Mouse (Mus musculus): Measurements from ENCODE around the gene Ror1.

The Ror1 gene

DNA sequence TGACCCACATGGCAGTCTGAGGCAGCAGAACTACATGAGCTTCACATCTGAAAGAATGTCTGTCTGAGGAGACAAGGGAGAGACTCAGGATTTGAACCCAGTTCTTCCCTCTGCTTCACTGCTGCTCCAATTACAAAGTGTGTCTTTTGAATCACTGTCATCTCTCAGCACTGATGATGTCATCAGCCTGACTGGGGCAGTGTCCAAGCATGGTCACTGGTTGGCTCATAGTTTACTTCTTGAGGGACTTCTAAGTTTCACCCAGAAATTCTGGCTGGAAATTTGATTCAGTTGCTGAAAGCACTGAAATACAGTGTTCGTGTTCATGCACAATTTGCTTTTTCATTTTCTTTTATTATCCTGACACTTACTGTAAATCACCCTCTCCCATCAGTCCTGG, 219.5 kb downstream of the Ror1 start:
- DNase-seq (ENCODE audit: low spot score) = no peak

DNA sequence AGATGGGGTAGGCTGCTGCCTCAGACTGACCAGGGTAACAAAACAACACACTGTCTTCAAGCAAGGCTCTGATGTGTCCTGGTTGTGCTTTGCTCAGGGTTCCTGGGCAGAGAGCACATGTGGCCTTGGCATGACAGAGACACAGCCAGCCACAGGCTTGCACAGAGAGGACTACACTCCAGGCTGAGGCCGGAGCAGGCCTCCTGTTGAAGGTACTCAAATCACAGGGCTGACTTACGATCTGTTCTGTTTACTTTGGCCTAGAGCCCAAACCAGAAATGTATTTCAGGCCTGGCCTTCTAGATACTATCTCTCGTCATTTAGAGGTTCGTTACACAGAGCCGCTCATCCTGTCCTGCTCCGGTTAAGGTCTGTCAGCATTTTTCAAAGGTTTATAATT, 226.2 kb downstream of the Ror1 start:
- DNase-seq (ENCODE audit: low spot score) = no peak

DNA sequence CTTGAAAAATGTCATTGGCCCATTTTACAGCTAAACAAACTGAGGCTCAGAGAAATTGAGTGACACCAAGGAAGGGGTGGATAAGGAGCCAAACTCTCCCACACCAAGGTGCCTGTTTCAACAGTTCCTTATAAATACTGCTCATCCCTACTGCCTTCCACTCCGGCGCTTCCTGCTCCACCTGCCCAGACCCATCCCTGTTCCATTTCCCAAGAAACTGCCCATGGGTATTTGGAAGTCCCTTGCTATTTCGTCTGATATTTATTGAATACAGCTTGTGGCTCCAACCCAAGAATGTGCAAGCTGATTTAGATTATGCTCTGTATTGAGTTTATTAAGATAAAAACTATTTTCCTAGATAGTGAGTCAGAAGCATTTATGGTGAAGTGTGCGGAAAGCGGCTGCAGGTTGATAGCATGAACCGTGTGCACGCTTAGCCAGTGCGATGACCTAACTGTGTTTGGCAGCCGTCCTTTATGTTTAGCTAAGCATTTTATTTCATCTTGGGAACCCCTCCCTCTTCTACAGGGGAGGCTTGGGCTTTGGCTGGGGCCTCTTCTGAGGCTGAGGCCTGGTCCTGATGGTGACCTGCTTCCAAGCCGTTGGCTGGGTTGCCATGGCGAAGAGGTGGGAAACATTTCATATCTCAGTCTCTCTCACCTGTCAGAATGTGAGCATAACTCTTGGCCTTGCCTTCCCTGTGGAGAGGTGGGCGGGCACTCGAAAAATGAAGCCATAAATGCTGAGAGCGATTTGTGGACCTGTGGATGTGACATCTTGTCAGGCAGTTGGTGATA, 229.3 kb downstream of the Ror1 start:
- no peak for DNase-seq (ENCODE audit: low spot score)

DNA sequence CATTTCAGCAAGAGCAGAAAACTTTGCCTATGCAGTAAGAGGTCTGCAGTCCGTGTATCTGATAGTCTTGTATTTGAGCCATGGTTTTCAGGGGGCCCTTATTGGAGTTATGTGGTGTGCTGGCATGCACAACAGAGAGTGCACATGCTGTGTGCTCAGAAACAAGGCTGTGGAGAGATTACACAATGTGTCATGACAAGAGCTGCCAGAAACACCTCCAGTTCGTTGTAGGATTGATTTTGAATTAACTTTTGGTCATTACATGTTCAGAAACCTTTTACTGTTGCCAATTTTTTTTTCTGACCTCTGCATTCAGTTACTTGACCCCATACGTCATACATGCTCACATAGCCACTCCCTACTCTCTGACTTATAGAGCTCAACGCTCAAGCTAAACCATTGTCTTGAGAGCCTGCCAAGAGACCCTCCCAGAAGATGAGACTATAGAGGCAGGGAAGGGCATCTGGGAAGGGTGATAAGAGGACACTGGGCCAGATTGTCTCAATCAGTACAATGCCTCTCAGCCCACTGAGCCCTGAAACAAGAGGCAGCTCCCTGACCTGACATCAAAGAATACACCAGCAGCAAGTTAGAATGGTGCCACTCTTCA, 232.9 kb downstream of the Ror1 start:
- no peak for DNase-seq (ENCODE audit: low spot score)

DNA sequence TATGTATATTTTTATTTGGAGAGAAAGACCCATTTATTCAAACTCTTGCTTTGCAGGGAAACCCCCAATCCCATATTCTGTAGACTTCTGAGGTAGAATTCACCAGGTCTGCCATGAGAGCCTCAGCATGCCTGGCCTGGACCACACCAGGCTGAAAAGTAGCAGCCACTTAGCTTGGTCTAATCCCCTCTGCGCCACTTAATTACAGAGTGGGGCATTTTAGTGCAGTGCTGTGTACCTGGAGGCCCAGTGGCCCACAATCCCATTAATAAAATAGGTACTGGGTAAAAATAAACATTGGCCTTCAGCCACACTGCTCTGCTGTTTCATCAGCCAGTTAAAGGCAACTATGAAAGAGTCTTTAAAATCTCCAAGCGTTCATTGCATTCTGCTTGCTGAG, 239.6 kb downstream of the Ror1 start:
- DNase-seq (ENCODE audit: low spot score) = no peak

DNA sequence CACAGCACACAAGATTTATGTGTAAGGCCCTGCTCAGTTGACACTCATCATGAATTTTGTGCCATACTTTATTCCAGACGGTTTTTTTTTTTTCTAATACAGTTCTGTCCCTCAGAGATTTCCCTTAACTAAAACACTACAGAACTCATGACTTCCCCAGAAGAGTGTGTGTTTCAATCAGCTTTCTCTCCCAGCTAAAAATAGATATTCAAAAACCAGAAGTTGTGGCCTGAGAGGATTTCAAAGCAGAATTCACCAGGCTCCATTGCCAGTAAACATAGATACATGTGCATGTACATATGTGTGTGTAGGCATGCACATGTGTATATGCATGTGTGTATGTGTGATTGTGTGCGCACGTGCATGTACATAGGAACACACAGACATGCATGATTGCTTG, 252.2 kb downstream of the Ror1 start:
- DNase-seq (ENCODE audit: low spot score) = no peak

DNA sequence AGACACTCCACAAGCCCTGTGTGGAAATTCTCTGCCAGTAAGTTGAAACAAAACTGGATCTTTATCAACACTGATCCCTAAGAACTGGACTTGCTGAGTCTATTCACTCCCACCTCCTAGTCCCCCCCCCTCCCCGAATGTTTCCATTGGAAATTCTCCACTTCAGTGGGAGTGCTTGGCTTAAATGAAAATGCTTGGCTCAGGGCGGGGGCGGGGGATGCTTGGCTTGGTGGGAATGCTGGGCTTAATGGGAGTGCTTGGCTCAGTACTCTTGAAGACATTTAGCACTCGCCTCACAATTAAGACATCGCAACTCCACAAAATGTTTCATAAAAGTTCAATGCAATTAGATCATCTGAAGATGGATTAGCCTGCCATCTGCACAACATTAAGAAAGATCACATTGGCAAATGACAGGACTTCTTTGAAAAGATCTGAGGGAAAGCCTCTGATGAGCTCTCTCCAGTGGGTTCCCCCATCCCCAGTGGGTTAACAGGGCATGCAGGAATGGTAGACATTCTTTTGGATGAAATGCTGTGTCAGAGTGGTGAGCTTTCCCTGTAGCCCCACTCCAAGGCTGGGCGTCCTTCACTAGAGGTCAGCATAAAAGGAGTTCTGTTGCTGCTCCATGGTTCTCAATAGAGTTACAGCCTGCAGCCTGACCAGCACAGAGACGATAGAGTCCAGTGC, 254.7 kb downstream of the Ror1 start:
- no peak for DNase-seq (ENCODE audit: low spot score)

DNA sequence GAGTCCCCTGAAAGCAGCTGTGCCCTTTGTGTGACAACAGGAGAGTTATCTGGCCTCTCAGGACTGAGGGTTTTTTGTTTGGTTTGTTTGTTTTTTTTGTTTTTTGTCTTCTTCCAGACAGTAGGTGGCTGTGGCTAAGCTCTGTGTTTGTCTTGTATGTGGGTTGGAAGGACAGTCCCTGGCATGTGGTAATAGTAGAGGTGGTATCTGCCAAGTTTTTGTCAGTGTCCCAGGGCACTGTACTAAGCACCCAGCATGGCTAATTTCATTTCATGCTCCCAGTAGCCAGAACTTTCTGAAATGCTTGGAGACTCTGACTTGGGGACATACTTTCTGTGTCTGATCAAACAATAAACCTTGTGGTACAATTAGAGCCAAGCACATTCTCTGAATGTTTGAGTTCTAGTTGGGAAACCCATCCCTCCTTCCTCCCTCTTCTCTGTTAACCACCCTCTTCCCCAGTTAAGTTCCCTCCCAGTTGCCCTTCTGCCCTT, 256.3 kb downstream of the Ror1 start:
- DNase-seq (ENCODE audit: low spot score) = no peak

DNA sequence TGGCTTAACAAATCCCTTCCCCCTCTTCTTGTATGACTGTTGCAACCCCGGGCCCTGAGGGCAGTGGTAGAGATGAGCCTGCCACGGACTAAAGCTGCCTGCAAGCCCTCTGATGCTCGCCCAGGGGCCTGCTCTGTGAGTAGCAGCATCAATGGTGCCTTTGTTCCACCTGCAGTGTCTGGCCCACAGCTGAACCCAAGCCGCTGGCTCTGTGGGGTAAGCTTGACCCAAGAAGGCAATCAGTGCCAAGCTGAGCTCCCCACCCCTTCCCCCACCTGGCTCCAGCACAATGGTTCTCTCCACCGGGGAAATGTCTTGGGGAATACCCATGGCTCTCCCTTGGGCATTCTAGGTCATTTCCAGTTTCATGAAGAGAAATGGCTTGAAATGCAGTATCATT, 260.0 kb downstream of the Ror1 start:
- DNase-seq (ENCODE audit: low spot score) = no peak

DNA sequence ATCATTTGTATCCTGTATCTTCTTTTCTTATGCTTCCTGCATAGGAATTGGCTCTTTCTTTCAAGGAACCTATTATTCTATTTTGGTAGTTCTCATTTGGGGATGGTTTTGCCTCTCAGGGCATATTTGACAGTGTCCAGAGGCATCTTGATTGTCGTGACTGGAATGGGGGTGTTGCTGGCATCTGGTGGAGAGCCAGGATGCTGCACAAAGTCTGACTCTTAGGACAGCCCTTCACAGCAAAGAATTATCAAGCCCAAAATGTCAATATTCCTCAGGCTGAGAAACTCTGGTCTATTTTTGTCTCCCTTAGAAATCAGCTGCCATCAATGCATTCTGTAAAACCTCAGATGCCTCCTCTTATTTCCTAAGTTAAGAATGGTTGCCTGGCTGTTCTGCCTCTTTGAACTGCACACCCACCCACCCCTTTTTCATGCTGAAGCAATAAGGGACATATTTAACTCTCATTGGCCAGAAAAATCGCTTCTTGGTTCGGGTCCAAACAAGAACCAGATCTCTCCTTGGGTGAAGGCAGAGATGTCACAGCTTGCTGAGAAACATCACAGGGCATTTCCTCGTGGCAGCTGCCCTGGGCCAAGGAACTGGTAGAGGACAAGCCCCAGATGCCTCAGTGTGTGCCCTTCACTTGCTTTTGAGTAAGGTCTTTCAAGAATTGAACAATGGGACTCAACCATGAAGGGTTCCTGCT, 262.4 kb downstream of the Ror1 start:
- no peak for DNase-seq (ENCODE audit: low spot score)

DNA sequence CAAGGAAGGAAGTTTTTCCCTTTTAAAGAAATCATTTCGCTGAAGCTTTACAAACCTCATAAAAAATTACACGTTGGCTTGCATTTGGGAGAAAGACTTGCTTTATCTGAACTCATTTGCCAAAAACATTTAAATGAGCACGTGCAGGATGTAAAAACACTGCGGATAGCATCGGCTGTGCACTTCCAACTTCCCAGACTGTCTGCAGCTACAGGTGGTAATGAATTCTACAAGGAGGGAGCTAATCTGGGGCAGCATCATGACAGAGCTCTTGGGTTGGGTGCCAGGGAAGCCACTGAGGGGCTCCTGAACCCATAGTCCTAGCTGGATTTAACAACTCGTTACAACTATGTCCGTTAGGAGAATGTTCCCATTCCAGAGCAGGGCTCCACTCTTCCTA, 268.1 kb downstream of the Ror1 start:
- DNase-seq (ENCODE audit: low spot score) = no peak

DNA sequence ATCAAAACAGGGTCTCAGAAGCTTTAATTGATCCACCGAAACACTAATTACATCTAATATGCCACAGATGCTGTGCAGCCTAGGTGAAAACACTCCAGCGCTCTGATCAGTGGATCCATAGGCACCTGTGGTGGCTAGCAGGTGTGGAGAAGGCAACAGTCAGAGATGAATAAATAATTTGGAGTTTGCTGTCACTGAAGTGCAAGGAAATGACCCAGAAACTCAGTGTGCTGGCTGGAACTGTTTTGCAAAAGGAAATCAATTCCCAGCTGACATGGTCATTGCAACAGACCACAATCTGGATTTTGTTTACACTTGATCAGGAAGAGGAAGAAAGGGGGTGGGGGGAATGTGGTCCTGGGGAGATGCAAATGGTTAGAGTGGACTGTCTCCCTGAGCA, 273.1 kb downstream of the Ror1 start:
- DNase-seq (ENCODE audit: low spot score) = no peak

DNA sequence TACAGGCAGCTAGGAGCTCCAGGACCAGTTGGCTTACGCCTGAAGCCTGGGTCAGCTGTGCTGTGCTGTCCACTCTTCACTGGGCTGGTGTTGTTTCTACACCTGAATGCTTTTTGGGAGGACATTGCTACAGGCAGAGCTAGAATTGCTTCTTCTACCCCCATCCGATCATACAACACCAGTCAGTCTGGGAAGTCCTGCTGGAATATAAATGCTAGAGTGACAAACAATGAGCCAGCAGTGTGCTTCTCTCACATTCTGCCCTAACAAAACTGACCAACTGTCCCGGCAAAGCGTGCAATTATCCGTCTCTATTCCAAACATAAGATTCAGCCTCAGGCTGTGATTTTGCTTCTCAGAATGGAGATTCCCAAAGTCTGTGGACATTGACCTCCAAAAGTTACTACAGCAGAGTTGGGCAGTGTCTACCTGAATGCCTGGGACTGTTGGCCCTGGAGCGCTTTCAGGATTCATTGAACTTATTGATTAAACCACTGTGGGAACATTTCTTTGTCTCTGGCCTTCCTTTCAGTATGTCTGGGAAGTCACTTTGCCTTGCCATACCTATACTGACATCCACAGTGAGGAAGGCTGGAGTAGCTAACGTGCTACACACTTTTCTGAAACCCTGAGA, 274.1 kb downstream of the Ror1 start:
- DNase-seq (ENCODE audit: low spot score) = no peak

DNA sequence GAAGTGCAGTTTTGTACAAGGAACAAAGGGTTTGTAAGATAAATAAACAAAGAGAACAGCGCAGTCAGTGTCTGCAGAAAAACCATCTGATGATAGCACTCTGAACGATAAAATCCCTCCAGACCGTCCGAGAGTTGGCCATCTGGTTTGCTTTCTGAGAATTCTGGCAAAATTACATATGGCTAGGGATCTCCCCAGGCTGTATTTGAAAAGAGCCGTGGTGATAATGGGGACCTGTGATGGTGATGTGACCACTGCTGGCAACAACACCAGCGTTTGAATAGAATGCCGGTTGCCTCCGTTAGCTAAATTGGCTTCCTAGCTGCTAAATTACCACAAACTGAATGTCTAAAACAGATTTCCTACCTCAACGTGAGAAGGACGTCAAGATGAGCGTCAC, 277.2 kb downstream of the Ror1 start:
- no peak for DNase-seq (ENCODE audit: low spot score)

DNA sequence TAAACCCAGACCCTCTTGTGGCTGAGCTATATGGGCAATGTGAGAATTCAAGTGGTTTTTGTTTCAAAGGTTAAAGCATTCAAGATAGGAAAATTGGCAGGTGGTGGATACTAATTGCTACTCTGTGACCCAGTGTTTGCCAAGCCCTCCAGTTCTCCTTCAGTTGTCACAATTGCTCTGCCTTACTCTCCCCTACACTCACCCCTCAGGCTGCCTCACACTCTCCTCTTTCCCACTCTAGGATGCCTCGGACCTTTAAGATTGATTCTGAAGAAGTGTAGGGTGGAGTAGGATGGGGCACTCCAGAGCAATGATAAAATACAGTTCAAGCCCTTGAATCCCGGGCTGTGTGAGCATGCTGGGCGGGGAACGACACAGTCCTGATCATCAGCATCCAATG, 278.2 kb downstream of the Ror1 start:
- no peak for DNase-seq (ENCODE audit: low spot score)

DNA sequence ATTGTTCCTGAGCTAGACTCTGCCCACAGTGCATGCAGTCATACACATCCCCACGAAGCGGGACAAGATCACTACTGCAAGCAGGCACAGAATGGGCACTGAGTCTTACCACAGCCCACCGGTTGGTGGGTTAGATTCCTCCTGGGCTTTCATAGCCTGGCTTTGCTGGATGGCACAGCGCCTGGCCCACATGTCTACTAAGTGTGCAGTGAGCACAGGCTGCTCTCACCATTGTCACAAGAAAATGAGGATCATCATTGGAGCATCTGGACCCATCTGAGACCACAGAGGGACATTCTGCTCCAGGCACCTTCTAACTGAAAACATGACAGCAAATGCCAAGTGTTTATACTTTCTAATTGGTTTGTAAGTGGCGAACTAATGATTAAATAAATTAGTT, 279.7 kb downstream of the Ror1 start:
- DNase-seq (ENCODE audit: low spot score) = no peak

DNA sequence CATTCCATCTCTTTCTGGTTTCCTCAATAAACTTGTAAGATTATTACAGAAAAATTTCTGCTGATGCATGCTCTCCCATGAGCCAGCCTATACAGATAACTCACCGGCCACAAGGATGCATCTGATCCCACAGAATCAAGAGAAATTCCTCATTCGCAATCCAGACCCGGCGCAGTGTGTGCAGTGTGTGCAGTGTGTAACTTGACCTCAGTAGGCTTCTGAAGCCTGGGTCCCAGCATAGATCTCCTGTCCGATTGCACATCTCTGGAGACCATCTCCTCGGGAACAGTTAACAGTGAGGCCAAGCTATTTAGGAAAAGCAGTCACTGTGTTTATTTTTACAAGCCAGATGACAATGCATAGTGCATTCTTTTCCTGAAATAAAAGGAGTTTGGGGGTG, 280.6 kb downstream of the Ror1 start:
- DNase-seq (ENCODE audit: low spot score) = no peak

DNA sequence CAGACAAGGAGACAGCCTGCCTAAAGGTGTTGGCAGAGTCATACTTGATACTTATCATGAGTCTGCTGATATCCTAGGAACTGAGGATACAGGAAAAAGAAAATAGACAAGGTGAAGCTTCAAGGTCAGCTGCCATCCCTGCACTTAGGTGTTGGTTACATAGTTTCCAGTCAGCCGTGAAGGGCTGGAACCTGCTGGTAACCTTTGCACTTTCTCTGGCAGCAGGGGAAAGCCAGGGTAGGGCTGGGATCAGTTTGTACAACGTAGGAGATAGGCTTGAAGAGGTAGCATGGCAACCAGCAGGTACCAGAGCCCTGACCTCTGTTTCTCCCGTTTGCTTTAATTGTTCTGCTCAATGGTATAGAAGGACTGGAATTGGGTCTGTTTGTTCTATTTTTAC, 281.6 kb downstream of the Ror1 start:
- no peak for DNase-seq (ENCODE audit: low spot score)

DNA sequence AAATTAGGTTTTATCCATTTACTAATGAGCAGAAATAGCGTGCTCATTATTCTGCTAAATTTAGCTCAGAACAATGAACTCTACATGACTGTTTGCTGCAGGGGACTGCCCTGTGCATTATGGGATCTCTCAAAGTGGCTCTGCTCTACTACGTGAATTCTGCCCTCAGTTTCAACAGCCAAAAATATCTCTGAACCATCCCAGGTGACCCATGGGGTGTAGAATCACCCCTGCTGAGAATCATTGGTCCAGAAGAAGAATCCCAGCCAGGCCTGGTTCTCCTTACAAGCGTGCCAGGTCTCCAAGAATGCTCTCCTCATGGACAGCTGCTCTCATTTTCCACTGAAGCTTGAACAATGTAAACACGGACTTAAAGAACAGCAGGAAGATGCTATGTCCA, 282.4 kb downstream of the Ror1 start:
- DNase-seq (ENCODE audit: low spot score) = no peak

DNA sequence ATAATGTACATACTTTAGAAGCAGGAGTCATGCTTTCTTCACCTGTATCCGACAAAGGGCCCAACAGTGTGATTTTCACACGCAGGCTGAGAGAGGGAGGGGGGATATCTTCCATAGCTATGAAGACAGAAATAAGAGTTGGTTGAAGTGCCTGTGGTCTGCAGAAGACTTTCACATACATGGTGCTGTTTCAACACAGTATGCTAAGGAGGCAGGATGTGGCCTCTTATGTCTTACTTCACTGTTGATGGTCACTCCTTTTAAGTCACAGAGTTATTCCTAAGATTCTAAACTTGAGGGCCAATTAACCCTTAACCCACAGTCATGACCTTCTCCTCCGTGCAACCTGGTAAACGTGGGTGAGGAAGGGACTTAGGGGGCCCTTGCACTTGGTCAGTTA, 286.2 kb downstream of the Ror1 start:
- no peak for DNase-seq (ENCODE audit: low spot score)

DNA sequence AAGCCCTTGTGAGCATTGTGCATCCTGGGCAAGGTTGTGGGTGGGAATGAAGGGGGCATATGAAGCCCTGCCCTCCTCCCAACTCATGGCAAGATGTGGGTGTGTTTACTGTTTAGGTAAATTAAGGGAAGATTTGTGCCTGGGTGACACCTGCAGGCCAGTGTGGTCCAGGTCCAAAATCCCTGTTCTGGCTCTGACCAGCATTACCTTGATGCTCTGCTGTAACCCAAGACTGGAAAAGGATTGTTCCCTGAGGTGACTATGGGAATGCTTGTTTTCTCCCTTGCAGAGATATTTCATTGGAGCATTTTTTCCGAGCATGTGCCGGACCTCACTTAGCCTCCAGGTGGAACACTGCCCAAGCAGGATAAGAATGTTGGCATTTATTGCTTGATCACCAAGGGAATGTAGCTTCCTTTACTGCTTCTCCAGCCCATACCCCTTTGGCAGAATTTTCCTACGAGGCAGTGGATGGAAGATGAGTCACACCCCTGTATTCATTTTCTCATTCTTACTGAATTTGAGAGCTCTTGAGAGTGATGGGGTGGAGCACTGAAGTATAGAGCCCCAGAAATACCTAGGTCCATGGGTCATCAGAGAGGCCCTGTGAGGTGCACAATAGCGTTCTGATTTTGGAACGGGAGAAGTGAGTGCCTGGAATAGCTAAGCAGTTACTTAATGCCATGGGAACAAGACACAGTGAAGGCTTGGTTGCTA, 290.8 kb downstream of the Ror1 start:
- no peak for DNase-seq (ENCODE audit: low spot score)

DNA sequence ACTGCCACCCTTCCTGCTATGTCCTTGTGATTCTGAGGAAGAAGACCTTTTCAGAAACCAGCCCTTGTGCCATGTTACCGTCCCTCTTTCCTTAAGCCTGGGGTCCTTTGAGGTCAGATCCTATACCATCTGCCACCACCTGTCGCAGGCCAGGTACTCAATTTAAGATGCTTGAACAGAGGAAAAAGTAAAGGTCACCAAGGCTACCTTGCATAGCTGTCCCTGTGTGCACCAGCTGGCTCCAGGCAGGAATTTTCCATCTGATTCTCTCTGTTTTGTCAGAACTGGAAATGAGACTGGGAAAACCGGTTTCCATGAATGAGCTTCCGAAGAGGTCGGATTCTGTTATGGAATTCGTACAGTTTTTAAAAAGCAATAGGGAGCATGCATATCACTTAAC, 294.8 kb downstream of the Ror1 start:
- no peak for DNase-seq (ENCODE audit: low spot score)

Data from testis, postnatal 14 days (tissue).